Mouse (Mus musculus) midbrain, embryonic 16.5 days (tissue): ENCODE data around the gene Etfdh. TPM values are rescaled to one million over a fixed set of nuclear protein-coding genes. Genes with fewer than 3 reads are reported as not detected.

Experiments
- ATAC-seq: fragments of 200-750 bp; cut with Nextera tagmentation; 2 replicates; pipeline ENCODE4 v1.8.0; 2017; ENCODE audit warnings: moderate TSS enrichment
- H3K27ac ChIP-seq: fragments of 300-500 bp; sonication (generic); 2 replicates; pipeline ENCODE4 v1.5.1; 2014; ENCODE audit warnings: mild to moderate bottlenecking, low read length, mixed read lengths
- H3K27me3 ChIP-seq: fragments of 300-500 bp; sonication (generic); 2 replicates; pipeline ENCODE4 v1.6.1; 2014; ENCODE audit warnings: low read depth, low read length, mixed read lengths; ENCODE audit not compliant: control insufficient read depth, insufficient read depth
- H3K36me3 ChIP-seq: fragments of 300-500 bp; sonication (generic); 2 replicates; pipeline ENCODE4 v1.6.1; 2014; ENCODE audit warnings: mild to moderate bottlenecking, low read length, moderate library complexity, mixed read lengths; ENCODE audit not compliant: control insufficient read depth, insufficient read depth
- H3K4me1 ChIP-seq: fragments of 300-500 bp; sonication (generic); 2 replicates; pipeline ENCODE4 v1.6.1; 2014; ENCODE audit warnings: mild to moderate bottlenecking, low read length, mixed read lengths; ENCODE audit not compliant: control insufficient read depth, insufficient read depth
- H3K4me2 ChIP-seq: fragments of 300-500 bp; sonication (generic); 2 replicates; pipeline ENCODE4 v1.6.1; 2014; ENCODE audit warnings: mild to moderate bottlenecking, low read length, mixed read lengths
- H3K4me3 ChIP-seq: fragments of 300-500 bp; sonication (generic); 2 replicates; pipeline ENCODE4 v1.5.1; 2014; ENCODE audit warnings: low read depth, mild to moderate bottlenecking, low read length, moderate library complexity, mixed read lengths
- H3K9ac ChIP-seq: fragments of 300-500 bp; sonication (generic); 2 replicates; pipeline ENCODE4 v1.6.1; 2014; ENCODE audit warnings: low read depth, low read length, mixed read lengths
- H3K9me3 ChIP-seq: fragments of 300-500 bp; sonication (generic); replicated peaks from 2 replicates; pipeline ENCODE4 v1.6.1; 2014; ENCODE audit warnings: mild to moderate bottlenecking, low read length, mixed read lengths; ENCODE audit not compliant: control insufficient read depth, poor library complexity, severe bottlenecking
- WGBS: fragments of 180-500 bp; shearing (Covaris S2); extraction: QIAGEN DNeasy Blood & Tissue Kit; methylation state at CpG from one replicate; pipeline ENCODE4 v1.1.7; 2014; 5-methylcytosine and 5-hydroxymethylcytosine counted together
- polyA plus RNA-seq: library from polyadenylated mRNA; unstranded; fragments of >200 nt; fragmentation: Nextera tagmentation; extraction: Ambion mirVana; gene quantifications from 2 replicates; pipeline ENCODE4 v1.2.1, GENCODE M21; 2015

Etfdh gene
- polyA plus RNA-seq, 1 experiment from 2014 or later: 39.4 TPM

GRCm38 (mm10) chr3:79561784-79562715 lies 67.2 kb downstream of the Etfdh start:
- H3K4me2 ChIP-seq: no peak overlapping the region
- H3K27me3 ChIP-seq: no peaks in the 10 kb centered on the region
- no peak overlapping the region for H3K9ac ChIP-seq
- no peak for ATAC-seq
- WGBS: 76% methylated on average over 10 of the region's 10 CpGs
- no peak overlapping the region for H3K27ac ChIP-seq
- peaks cover 16% of the 10 kb centered on the region for H3K4me1 ChIP-seq
- H3K9me3 ChIP-seq: no peaks in the 10 kb centered on the region
- no peaks in the 10 kb centered on the region for H3K36me3 ChIP-seq
- no peak overlapping the region for H3K4me3 ChIP-seq

GRCm38 (mm10) chr3:79560555-79560954 lies 68.7 kb downstream of the Etfdh start:
- Histone ChIP-seq H3K27me3 (no peaks in the 10 kb centered on the region), H3K4me1 (peaks cover 6% of the 10 kb centered on the region), H3K4me2 (no peak overlapping the region), H3K36me3 (no peaks in the 10 kb centered on the region), H3K9ac (no peak overlapping the region), H3K4me3 (no peak overlapping the region), H3K9me3 (no peaks in the 10 kb centered on the region), H3K27ac (no peak overlapping the region)
- ATAC-seq: no peak
- 96% methylated on average over 6 of the region's 6 CpGs for WGBS

GRCm38 (mm10) chr3:79559773-79560045 lies 69.6 kb downstream of the Etfdh start:
- Histone ChIP-seq H3K4me1 (peaks cover 2% of the 10 kb centered on the region; the same call in 1 of the 2 replicates), H3K9ac (no peak overlapping the region), H3K4me3 (no peak overlapping the region), H3K27ac (no peak overlapping the region), H3K4me2 (no peak overlapping the region), H3K27me3 (no peaks in the 10 kb centered on the region), H3K9me3 (no peaks in the 10 kb centered on the region), H3K36me3 (no peaks in the 10 kb centered on the region)
- 87% methylated on average over 5 of the region's 5 CpGs for WGBS
- no peak for ATAC-seq

GRCm38 (mm10) chr3:79559021-79559772 lies 70.1 kb downstream of the Etfdh start:
- Histone ChIP-seq H3K4me3 (no peak overlapping the region), H3K27ac (no peak overlapping the region), H3K27me3 (no peaks in the 10 kb centered on the region), H3K9ac (no peak overlapping the region), H3K9me3 (no peaks in the 10 kb centered on the region), H3K4me1 (peaks cover 2% of the 10 kb centered on the region; the same call in 1 of the 2 replicates), H3K4me2 (no peak overlapping the region), H3K36me3 (no peaks in the 10 kb centered on the region)
- 76% methylated on average over 9 of the region's 9 CpGs for WGBS
- ATAC-seq: peak; percentile 50; the same call in 1 of the 2 replicates

GRCm38 (mm10) chr3:79555061-79555460 lies 74.2 kb downstream of the Etfdh start:
- Histone ChIP-seq H3K9me3 (no peaks in the 10 kb centered on the region), H3K36me3 (no peaks in the 10 kb centered on the region; the same call in 1 of the 2 replicates), H3K27me3 (no peaks in the 10 kb centered on the region), H3K4me3 (no peak overlapping the region), H3K9ac (no peak overlapping the region), H3K27ac (no peak overlapping the region), H3K4me2 (no peak overlapping the region), H3K4me1 (no peaks in the 10 kb centered on the region)
- 90% methylated on average over 6 of the region's 6 CpGs for WGBS
- ATAC-seq: no peak

Other genes starting within 250 kb of the Etfdh start
- 6.4 and 6.9 TPM in 2 replicates for gene Fnip2, start 61.7 kb downstream of the Etfdh start, polyA plus RNA-seq
- 148 and 157 TPM in 2 replicates for gene Ppid, start 38.2 kb downstream of the Etfdh start, polyA plus RNA-seq
- 5.3 and 6.4 TPM in 2 replicates for gene 4930579G24Rik, start 421 bp downstream of the Etfdh start, polyA plus RNA-seq
- gene Rxfp1, start 108.4 kb upstream of the Etfdh start, polyA plus RNA-seq: 0.05 and 0.14 TPM in 2 replicates
- 1.2 and 1.3 TPM in 2 replicates for gene Tmem144, start 223.3 kb upstream of the Etfdh start, polyA plus RNA-seq